Mouse (Mus musculus): ENCODE measurements around the gene Ddn.

DNA sequence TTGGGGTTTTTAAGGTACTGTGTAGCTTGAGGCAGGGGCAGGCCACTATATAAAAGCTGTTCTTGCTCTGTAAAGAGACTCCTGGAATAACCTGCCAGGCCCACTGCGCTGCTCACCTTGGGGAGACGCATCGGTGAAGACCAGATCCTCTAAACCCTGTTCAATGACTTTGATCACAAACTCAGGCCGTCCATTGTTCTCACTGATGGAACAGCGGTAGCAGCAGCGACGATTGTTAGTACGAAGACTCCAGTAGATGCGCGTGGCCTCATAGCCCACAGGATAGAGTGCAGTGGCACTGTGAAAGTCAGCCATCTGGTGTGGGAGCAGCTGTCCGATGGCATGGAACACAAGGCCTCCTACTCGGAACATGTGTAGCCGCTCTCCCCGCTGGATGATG, 29.9 kb upstream of the Ddn start:
- TF ChIP-seq CTCF (IDR thresholded peaks at IDR 0.05; ENCODE audit: borderline replicate concordance, extremely low read depth, insufficient read depth, insufficient read length) (no peak), POLR2A (IDR thresholded peaks at IDR 0.05; ENCODE audit: borderline replicate concordance, extremely low read depth, insufficient read depth, insufficient read length, poor library complexity, severe bottlenecking) (no peak)

Measured in brain, embryonic 14.5 days (tissue).